Mouse (Mus musculus) hematopoietic stem cell, adult 5-6 weeks (primary cell): ENCODE data around the gene Ublcp1. TPM values are rescaled to one million over a fixed set of nuclear protein-coding genes. Genes with fewer than 3 reads are reported as not detected.

Experiments
- ATAC-seq, 2 experiments: fragments of 125-278 bp in 1 of 2; replicated peaks in 1 of 2; 2 replicates each; pipeline ENCODE4 v1.8.0; 2016 to 2017; ENCODE audit warnings: inconsistent platforms in 2 of 2, mild to moderate bottlenecking in 2 of 2, moderate number of reproducible peaks in 2 of 2, low read depth in 1 of 2, moderate TSS enrichment in 1 of 2; ENCODE audit not compliant: low FRiP score in 2 of 2, poor library complexity in 2 of 2, severe bottlenecking in 2 of 2, insufficient read depth in 1 of 2, low TSS enrichment in 1 of 2
- total RNA-seq: library from RNA; stranded (forward); fragments of 172-1452, 232-1000 nt; gene quantifications from 2 replicates; pipeline ENCODE4 v1.2.3, GENCODE M21; 2017

Ublcp1 gene
- 11.6 and 13.4 TPM in 2 replicates for total RNA-seq

DNA sequence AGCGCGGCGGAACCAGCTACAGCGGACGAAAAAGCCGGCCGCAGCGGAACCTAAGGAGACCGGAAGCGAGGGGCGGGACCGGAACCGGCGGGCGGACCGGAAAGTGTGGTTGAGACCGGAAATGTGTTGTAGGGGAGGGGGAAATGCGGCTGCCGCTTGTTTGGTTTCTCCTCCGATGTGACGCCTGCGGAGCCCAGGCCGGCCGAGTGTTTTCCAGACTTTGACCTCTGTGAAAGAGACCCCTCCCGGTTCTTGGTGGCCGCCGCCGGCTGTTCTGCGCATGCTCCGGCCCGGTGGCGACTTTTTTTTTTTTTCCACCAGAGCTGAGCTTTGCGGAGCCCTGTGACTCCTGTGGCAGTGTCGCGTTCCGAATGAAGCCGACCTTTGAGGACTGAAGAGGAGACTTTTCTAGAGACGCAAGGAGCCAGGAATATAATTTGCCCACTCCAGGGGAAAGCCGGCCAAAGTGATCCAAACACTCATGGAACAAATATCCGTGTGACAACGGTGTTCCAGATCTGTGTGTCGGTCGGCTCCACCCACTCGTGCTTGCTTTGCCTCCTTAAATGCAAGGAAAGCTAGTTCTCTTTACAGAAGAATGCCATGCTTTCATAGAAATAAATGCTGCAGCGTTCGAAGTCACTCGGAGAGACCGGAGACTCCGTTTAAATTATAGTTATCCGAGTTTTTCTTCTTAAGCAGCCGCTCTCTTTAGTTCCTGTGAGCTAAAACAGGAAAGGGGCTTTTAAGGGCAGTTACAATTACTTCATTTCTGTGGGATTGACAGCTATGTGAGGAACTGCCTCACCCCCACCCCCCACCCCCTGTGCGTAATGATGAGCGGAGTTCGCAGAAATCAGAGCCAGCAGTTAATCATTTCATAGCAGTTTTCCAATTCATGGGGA, at the start of gene Ublcp1:
Ublcp1 (minus strand) TSS at position 67 of the 905 bp plus-strand sequence.
- ATAC-seq = peak; percentile 79 to 80

- no peak; a peak in 1 of 4 replicates for ATAC-seq
Observed at GRCm38 (mm10) chr11:44519096-44519949, 49.0 kb upstream of the Ublcp1 start.

DNA sequence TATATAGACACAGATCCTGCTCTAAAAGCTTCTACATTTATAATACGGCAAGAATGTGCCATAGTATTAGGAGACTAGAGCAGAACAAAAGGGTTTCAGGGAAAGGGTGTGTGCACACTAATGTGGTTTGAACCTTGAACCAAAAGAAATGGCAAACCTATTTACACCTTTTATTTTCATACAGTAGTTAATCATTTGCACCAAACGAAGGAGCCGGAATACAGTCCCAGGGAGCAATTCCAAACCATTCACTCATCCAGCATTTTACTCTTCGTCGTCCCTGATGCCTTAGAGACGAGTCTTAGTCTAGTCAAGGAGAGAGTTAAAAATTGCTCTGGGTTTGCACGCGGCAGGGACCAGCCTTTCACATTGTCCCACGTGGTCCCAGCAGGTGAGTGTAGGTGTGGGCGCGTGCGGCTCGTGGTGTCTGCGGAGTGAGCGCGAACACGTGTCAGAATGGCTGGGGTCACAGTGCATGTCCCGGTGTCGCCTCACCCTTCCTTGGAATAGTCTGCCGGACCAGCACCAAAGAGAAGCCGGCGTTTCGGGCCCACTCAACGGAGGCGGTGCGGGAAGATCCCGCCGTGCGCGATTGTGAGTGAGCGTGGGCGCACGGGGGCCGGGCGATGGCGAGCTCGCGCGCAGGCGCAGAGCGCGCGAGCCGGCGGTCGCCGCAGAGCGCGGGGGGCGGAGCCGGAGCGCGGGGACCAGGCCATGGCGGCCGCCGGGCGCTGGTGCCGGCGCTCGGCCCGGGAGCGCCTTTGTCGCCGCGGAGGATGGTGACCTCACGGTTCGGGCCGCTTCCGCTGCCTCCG, 48.2 kb upstream of the Ublcp1 start, which contains the start of gene Rnf145:
Rnf145 (plus strand) TSS at position 684 of the 815 bp plus-strand sequence.
- peak; percentile 25 to 36 for ATAC-seq

- no peak for ATAC-seq
Observed at GRCm38 (mm10) chr11:44517561-44518280, 47.4 kb upstream of the Ublcp1 start.

DNA sequence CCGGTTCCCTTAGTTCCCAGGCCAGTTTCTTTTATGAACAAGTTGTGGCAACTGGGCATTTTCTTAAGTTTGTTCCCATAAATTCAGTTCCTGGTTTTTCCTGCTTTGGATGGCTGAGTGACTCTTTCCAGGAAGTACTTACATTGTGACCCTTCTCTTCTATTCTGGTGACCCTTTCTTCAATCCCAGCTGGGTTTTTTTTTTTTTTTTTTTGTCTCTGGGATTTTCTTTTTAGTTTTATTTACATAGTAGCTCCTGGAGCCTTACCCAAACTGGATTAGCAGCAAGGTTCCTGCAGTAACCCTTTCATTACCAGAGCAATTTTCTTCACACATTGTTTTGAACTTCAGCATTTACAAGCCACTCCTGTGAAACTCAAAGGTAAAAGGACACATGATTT, 46.1 kb upstream of the Ublcp1 start:
- ATAC-seq = no peak

GRCm38 (mm10) chr11:44514666-44515065, 44.4 kb upstream of the Ublcp1 start:
- ATAC-seq = no peak

- no peak for ATAC-seq
Observed at GRCm38 (mm10) chr11:44513026-44513422, 42.7 kb upstream of the Ublcp1 start.

GRCm38 (mm10) chr11:44512044-44513025, 42.0 kb upstream of the Ublcp1 start:
- ATAC-seq = peak in 1 of 2 experiments; percentile 52; a peak in 1 of 4 replicates

GRCm38 (mm10) chr11:44510371-44510770, 40.1 kb upstream of the Ublcp1 start:
- ATAC-seq = no peak

DNA sequence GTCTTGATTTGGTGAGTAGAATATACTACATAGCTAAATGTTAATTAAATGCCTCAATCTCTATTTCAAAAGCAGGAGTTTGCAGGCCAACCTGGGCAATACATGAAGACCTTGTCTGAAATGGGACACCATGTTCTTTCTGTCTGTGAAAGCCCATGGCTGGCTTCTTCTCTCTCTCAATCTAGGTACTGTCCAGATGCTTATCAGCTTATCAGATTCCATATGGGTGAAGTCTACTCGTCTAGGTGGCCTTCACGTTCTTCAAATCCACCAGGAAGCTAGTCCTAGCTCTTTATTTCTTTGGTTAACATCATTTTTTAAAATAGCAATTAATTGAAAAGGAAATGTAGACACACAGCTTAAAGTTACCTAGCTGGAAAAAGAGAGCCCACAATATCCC, 39.6 kb upstream of the Ublcp1 start:
- ATAC-seq = no peak

DNA sequence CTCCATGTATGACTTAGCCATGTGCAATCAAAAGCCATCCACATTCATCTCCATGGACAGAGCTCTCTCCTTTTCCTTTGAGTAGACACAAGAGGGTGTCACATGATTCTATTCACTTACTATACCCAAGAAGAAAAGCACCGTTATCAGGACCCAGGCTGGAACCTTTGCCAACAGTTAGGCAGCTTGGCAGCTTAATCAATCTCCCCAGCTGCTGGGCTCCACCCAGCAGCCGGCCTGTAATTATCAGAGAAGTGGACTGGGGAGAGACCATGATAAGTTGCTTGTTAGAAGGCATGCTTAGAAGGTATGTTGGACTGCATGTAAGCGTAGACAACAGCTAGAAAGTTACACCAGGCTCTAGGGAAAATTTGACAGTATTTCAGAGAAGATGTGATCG, 38.6 kb upstream of the Ublcp1 start:
- peak; percentile 15 to 30; a peak in 3 of 4 replicates for ATAC-seq

DNA sequence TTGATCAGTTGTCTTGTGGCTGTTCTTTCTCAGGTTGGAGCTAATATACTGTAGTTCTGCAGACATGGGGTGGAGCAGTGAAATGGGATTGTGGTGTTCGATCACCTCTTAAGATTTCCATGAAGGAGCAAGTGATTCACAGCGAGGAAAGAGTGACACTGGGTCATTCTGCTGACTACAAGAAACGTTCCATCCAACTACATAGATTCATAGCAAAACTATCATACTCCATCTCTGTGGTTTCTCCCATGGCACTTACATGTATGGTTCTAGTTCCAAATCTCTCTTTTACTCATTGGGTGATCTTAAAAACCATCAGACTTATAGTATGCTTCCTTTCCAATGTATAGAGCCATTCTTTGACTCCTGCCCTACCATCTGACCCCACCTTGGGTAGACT, 34.5 kb upstream of the Ublcp1 start:
- ATAC-seq = no peak

- peak; percentile 57 to 87 for ATAC-seq
Observed at GRCm38 (mm10) chr11:44504146-44504545, 33.8 kb upstream of the Ublcp1 start.

DNA sequence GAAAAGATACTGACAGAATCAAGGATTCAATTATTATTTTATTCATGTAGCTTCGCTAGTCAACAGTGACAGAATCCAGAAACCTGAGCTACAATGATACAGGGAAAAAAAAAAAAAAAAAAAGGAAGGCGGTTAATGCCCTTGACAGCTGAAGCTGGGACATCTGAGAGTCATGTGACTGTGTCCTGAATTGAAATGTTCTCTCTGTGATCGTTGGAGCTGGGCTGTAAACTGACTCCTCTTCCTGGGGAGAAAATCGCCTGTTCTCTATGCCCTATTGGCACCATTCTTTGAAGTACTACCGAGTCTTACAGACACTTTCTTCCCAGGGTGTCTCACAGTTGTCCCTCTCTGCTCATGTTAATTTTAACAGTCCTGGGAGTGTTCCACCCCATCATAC, 32.6 kb upstream of the Ublcp1 start:
- ATAC-seq = no peak

- no peak for ATAC-seq
Observed at GRCm38 (mm10) chr11:44501477-44501876, 31.2 kb upstream of the Ublcp1 start.

DNA sequence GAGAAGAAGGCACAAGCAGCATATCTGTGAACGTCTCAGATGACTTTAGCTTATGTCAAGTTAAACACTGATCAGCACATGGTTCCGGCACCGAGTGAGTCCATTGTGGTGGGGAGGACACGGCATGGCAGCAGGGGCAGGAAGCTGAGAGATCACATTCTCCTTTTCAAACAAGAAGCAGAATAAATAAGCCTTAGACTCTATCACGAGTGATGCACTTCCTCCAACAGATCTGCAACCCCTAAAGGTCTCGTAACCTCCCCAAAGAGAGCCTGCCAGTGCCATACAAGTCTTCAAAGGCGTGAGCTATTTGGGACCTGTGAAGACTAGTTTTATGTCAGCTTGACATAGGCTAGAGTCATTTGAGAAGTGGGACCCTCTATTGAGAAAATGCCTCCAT, 30.7 kb upstream of the Ublcp1 start:
- ATAC-seq = no peak
